Mouse (Mus musculus) hindbrain, embryonic 11.5 days (tissue): ENCODE data around the gene Olfr394. TPM values are rescaled to one million over a fixed set of nuclear protein-coding genes. Genes with fewer than 3 reads are reported as not detected.
"Not testable (repeated sequence)": the region's sequence is repeated elsewhere in the genome, so short reads cannot be mapped to it uniquely, and the experiment has no call there.

Experiments used
- ATAC-seq: fragments of 200-750 bp; cut with Nextera tagmentation; 2 replicates; pipeline ENCODE4 v1.8.0; 2017; ENCODE audit warnings: mild to moderate bottlenecking, moderate TSS enrichment, moderate library complexity; ENCODE audit not compliant: low FRiP score
- DNase-seq: peaks from one replicate; pipeline ENCODE4 v3.0.0-alpha.2; 2015; ENCODE audit warnings: low spot score
- H3K27ac ChIP-seq: fragments of 300-500 bp; sonication (generic); 2 replicates; pipeline ENCODE4 v1.5.1; 2014; ENCODE audit warnings: mild to moderate bottlenecking, low read depth, low read length
- H3K27me3 ChIP-seq: fragments of 300-500 bp; sonication (generic); 2 replicates; pipeline ENCODE4 v1.6.1; 2014; ENCODE audit warnings: mild to moderate bottlenecking, low read length, moderate library complexity, mixed read lengths; ENCODE audit not compliant: control insufficient read depth, insufficient read depth
- H3K36me3 ChIP-seq: fragments of 300-500 bp; sonication (generic); 2 replicates; pipeline ENCODE4 v1.6.1; 2014; ENCODE audit warnings: mild to moderate bottlenecking, low read length, moderate library complexity, mixed read lengths; ENCODE audit not compliant: control insufficient read depth, insufficient read depth
- H3K4me1 ChIP-seq: fragments of 300-500 bp; sonication (generic); replicated peaks from 2 replicates; pipeline ENCODE4 v1.6.1; 2014; ENCODE audit warnings: low read length, mixed read lengths; ENCODE audit not compliant: control insufficient read depth, insufficient read depth
- H3K4me2 ChIP-seq: fragments of 300-500 bp; sonication (generic); replicated peaks from 2 replicates; pipeline ENCODE4 v1.6.1; 2014; ENCODE audit warnings: mild to moderate bottlenecking, low read depth, low read length
- H3K4me3 ChIP-seq: fragments of 300-500 bp; sonication (generic); 2 replicates; pipeline ENCODE4 v1.5.1; 2014; ENCODE audit warnings: low read depth, low read length
- H3K9ac ChIP-seq: fragments of 300-500 bp; sonication (generic); 2 replicates; pipeline ENCODE4 v1.6.1; 2014; ENCODE audit warnings: low read depth, low read length
- H3K9me3 ChIP-seq: fragments of 300-500 bp; sonication (generic); 2 replicates; pipeline ENCODE4 v1.6.1; 2016; ENCODE audit warnings: low read length; ENCODE audit not compliant: control insufficient read depth
- WGBS: fragments of 180-500 bp; shearing (Covaris S2); extraction: QIAGEN DNeasy Blood & Tissue Kit; methylation state at CpG from one replicate; pipeline ENCODE4 v1.1.7; 2014; 5-methylcytosine and 5-hydroxymethylcytosine counted together
- polyA plus RNA-seq: library from polyadenylated mRNA; unstranded; fragments of >200 nt; fragmentation: Nextera tagmentation; extraction: Ambion mirVana; gene quantifications from 2 replicates; pipeline ENCODE4 v1.2.1, GENCODE M21; 2014

Olfr394 gene
- not detected in 2 replicates for polyA plus RNA-seq

DNA sequence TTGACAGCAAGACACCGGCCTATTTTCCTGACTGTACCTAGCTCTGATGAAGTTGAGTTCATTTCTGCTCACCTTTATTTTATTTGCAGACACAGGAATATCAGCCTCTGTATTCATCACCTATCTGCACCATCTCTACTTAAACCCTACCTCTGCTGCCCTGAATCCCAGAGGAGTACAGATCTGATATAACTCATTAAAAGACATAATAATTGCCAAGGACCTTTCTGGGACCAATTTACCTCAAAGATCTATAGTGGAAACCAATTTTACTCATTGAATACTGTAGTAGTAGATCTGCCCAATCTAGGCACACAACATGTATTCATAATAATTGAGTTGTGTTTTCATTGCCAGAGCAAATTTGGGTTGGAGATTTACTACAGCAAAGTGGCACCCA lies at the start of gene Olfr394:
Olfr394 (minus strand) TSS at position 101 of the 400 bp plus-strand sequence.
- Histone ChIP-seq H3K27ac (no peak within 1 kb of the TSS), H3K27me3 (no peaks in the 10 kb centered on the region), H3K4me1 (no peaks in the 10 kb centered on the region), H3K9ac (no peak within 1 kb of the TSS), H3K9me3 (no peaks in the 10 kb centered on the region), H3K4me3 (no peak within 1 kb of the TSS), H3K36me3 (no peaks in the 10 kb centered on the region), H3K4me2 (no peak within 1 kb of the TSS)
- 91% methylated on average over 1 of the region's 1 CpGs for WGBS
- no peak for DNase-seq
- no peak for ATAC-seq

DNA sequence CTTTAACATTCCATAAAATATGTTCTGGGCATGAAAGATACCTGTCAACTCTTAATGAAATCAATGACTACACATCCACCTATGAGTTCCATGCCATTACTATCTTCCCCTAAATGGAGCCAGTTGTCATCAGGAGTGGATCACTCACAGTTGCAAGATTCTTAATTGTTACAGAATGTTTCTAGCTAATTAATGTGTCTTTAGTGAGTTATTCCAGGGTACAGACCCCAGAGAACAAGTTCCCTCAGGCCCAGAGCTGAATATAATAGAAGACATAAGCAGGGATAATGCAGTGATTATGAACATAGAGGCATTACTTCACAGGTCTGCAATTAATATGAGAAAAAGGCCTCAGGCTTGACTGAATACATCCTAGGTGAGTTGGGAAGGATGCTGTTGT lies 45.8 kb upstream of the Olfr394 start, which contains the start of gene Olfr23:
Olfr23 (plus strand) TSS at position 301 of the 400 bp plus-strand sequence.
- Histone ChIP-seq H3K4me3 (no peak within 1 kb of the TSS), H3K27ac (no peak within 1 kb of the TSS), H3K9ac (no peak within 1 kb of the TSS), H3K9me3 (no peaks in the 10 kb centered on the region), H3K4me2 (no peak within 1 kb of the TSS), H3K4me1 (no peaks in the 10 kb centered on the region), H3K36me3 (no peaks in the 10 kb centered on the region), H3K27me3 (no peaks in the 10 kb centered on the region)
- ATAC-seq = no peak
- DNase-seq = no peak

GRCm38 (mm10) chr11:73909199-73909598 lies 18.6 kb upstream of the Olfr394 start, which contains the start of gene Olfr395:
Olfr395 (minus strand) TSS chr11:73909299.
- 83% methylated on average over 4 of the region's 4 CpGs for whole genome bisulfite sequencing
- DNase-seq, ATAC-seq: not testable (repeated sequence)

DNA sequence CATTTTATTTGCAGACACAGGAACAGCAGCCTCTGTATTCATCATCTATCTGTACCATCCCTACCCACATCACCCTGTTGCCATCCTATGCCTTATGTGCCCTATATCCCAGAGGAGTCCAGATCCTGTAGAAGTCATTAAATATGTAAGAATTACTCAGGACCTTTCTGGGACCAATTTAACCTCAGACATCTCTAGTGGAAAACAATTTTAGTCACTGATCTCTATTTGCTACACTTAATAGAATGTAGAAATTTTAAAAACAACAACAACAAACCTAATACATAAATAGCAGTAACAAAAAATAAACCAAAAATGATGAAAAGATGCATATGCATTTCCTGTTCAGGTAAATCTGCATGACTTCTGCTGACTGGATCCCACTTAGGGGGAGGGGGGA lies 39.2 kb downstream of the Olfr394 start, which contains the start of gene Olfr393:
Olfr393 (minus strand) TSS at position 101 of the 400 bp plus-strand sequence.
- H3K4me1 ChIP-seq = no peaks in the 10 kb centered on the region
- H3K27me3 ChIP-seq = no peaks in the 10 kb centered on the region
- H3K4me3 ChIP-seq = no peak within 1 kb of the TSS
- no peaks in the 10 kb centered on the region for H3K9me3 ChIP-seq
- no peak for ATAC-seq
- H3K4me2 ChIP-seq = no peak within 1 kb of the TSS
- no peak for DNase-seq
- no peaks in the 10 kb centered on the region for H3K36me3 ChIP-seq
- no peak within 1 kb of the TSS for H3K9ac ChIP-seq
- H3K27ac ChIP-seq = no peak within 1 kb of the TSS

More at GRCm38 (mm10) chr11:73909199-73909598, 18.6 kb upstream of the Olfr394 start, which contains the start of gene Olfr395:
- H3K4me1 ChIP-seq, H3K9me3 ChIP-seq, H3K4me2 ChIP-seq, H3K36me3 ChIP-seq, H3K27ac ChIP-seq, H3K27me3 ChIP-seq, H3K4me3 ChIP-seq, H3K9ac ChIP-seq: not testable (repeated sequence)

Other genes starting within 250 kb of the Olfr394 start
- gene Zfp735, start 202.0 kb downstream of the Olfr394 start, polyA plus RNA-seq = not detected in 2 replicates
- not detected in 2 replicates for gene Olfr389, start 110.1 kb downstream of the Olfr394 start, polyA plus RNA-seq
- not detected in 2 replicates for gene Olfr390, start 107.8 kb downstream of the Olfr394 start, polyA plus RNA-seq
- not detected in 2 replicates for gene Olfr391-ps, start 87.7 kb downstream of the Olfr394 start, polyA plus RNA-seq
- gene Olfr392, start 73.7 kb downstream of the Olfr394 start, polyA plus RNA-seq = not detected in 2 replicates
- gene Olfr393, start 39.3 kb downstream of the Olfr394 start, polyA plus RNA-seq = not detected in 2 replicates
- gene Olfr395, start 18.5 kb upstream of the Olfr394 start, polyA plus RNA-seq = not detected in 2 replicates
- not detected in 2 replicates for gene Olfr23, start 45.9 kb upstream of the Olfr394 start, polyA plus RNA-seq
- gene Olfr397, start 70.0 kb upstream of the Olfr394 start, polyA plus RNA-seq = not detected in 2 replicates
- gene Olfr398, start 99.6 kb upstream of the Olfr394 start, polyA plus RNA-seq = not detected in 2 replicates
- not detected in 2 replicates for gene Olfr139, start 165.8 kb upstream of the Olfr394 start, polyA plus RNA-seq
- not detected in 2 replicates for gene Olfr399, start 165.8 kb upstream of the Olfr394 start, polyA plus RNA-seq
- gene Zfp616, start 179.2 kb upstream of the Olfr394 start, polyA plus RNA-seq = not detected in 2 replicates
- not detected in 2 replicates for gene Olfr401, start 222.9 kb upstream of the Olfr394 start, polyA plus RNA-seq